Mouse (Mus musculus) embryonic facial prominence, embryonic 12.5 days (tissue): Measurements from ENCODE around the gene Tbx21. TPM values are rescaled to one million over a fixed set of nuclear protein-coding genes. Genes with fewer than 3 reads are reported as not detected.
A peak's percentile ranks its signal among the peaks of the same experiment; 100 is the strongest.

Source experiments
- ATAC-seq: fragments of 200-750 bp; cut with Nextera tagmentation; 2 replicates; pipeline ENCODE4 v1.8.0; 2017; ENCODE audit not compliant: insufficient number of reproducible peaks, insufficient read depth, low FRiP score, low TSS enrichment
- H3K27ac ChIP-seq: fragments of 300-500 bp; sonication (generic); 2 replicates; pipeline ENCODE4 v1.5.1; 2016; ENCODE audit warnings: mild to moderate bottlenecking
- H3K27me3 ChIP-seq: fragments of 300-500 bp; sonication (generic); 2 replicates; pipeline ENCODE4 v1.6.1; 2016; ENCODE audit warnings: mild to moderate bottlenecking, moderate library complexity
- H3K36me3 ChIP-seq: fragments of 300-500 bp; sonication (generic); 2 replicates; pipeline ENCODE4 v1.6.1; 2016; ENCODE audit warnings: mild to moderate bottlenecking
- H3K4me1 ChIP-seq: fragments of 300-500 bp; sonication (generic); 2 replicates; pipeline ENCODE4 v1.6.1; 2016
- H3K4me2 ChIP-seq: fragments of 300-500 bp; sonication (generic); replicated peaks from 2 replicates; pipeline ENCODE4 v1.6.1; 2016; ENCODE audit warnings: mild to moderate bottlenecking, moderate library complexity
- H3K4me3 ChIP-seq: fragments of 300-500 bp; sonication (generic); 2 replicates; pipeline ENCODE4 v1.5.1; 2016; ENCODE audit warnings: mild to moderate bottlenecking
- H3K9ac ChIP-seq: fragments of 300-500 bp; sonication (generic); 2 replicates; pipeline ENCODE4 v1.6.1; 2016; ENCODE audit warnings: mild to moderate bottlenecking, moderate library complexity
- H3K9me3 ChIP-seq: fragments of 300-500 bp; sonication (generic); 2 replicates; pipeline ENCODE4 v1.6.1; 2016; ENCODE audit warnings: mild to moderate bottlenecking, moderate library complexity
- WGBS: fragments of 180-500 bp; shearing (Covaris S2); methylation state at CpG from one replicate; pipeline ENCODE4 v1.1.7; 2016; 5-methylcytosine and 5-hydroxymethylcytosine counted together
- polyA plus RNA-seq: library from polyadenylated mRNA; unstranded; fragments of >200 nt; fragmentation: Nextera tagmentation; extraction: Ambion mirVana; gene quantifications from 2 replicates; pipeline ENCODE4 v1.2.1, GENCODE M21; 2016

The Tbx21 gene
- polyA plus RNA-seq, 1 experiment from 2014 or later, result 0.20 TPM

DNA sequence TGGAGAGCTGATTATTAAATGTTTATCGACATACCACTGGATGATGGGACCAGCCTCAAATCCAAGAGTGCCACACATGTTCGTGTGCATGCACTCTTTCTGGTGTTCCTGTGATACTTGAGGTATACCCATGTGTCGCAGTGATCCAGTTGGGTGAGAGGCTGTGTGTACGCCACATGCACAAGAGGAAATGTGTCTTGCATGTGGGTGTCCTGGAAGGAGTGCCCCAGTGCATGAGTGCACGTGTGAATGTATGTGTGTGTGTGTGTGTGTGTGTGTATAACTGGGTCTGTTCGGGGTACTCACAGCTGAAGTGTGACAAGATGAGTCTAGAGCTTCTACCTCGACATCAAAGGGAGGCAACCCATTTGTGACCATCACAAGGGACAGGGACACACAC is 15.2 kb upstream of the Tbx21 start:
- Histone ChIP-seq H3K4me1 (0 out of 2 replicates have a peak, but pooled peaks cover 9% of the 10 kb centered on the region), H3K9me3 (no peaks in the 10 kb centered on the region), H3K4me2 (no peak overlapping the region), H3K27ac (no peak overlapping the region), H3K4me3 (no peak overlapping the region), H3K36me3 (no peaks in the 10 kb centered on the region), H3K27me3 (peaks cover 7% of the 10 kb centered on the region; the same call in 1 of the 2 replicates), H3K9ac (no peak overlapping the region)
- no peak for ATAC-seq
- WGBS, result 83% methylated on average over 7 of the region's 7 CpGs

DNA sequence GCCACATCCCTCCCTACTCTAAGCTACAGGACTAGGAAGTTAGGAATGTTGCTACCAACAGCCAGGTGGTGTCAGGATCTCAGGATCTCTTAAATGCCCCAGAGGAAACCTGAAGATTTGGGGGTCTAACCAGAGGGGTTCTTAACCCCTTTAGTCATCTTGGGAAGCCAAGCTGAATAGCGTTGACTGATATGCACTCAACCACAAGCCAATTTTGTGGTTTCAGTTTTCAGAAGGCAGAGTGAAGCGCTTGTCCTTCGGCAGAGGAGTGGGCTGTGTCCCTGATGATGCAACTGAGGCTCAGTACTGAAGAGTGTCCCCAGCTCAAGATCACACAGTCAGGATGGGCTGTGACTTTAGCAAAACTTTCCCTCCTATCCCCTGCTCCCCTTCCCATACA is 13.8 kb upstream of the Tbx21 start:
- 51% methylated on average over 3 of the region's 3 CpGs for WGBS

DNA sequence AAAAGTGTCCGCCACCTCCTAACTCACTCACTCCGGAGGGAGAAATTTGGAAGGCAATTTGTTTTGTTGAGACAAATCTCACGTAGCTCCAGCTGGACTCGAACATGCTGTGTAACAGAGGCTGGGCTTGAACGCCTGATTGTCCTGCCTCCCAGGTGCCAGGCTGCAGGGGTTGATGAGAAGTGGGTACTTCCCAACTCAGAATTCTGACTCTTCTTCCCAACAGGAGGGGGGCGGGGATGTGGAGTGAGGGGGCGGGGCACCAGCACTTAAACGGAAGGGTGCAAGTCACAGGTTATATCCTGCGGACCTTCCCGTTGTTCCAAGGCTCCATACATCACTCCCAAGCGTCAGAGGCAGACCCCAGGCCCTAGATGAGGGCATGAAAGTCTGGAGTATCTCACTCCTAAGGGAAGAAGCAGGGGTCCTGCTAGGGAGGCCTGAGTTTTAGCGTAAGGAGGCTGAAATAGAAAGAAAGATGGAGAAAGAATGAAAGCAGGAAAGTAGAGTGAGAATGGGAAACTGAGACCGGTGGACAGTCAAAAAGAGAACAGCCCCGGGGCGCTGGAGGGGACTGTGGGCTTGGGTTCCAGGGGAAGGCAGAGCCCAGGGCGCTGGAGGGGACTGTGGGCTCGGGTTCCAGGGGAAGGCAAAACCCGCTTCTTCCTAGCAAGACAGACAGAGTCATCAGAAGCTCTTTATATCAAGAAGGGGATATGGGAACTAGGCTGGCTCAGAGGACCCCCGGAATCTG is 12.5 kb upstream of the Tbx21 start:
- no peaks in the 10 kb centered on the region for H3K36me3 ChIP-seq
- peak overlapping the region; percentile 52; the same call in 1 of the 2 replicates for H3K9ac ChIP-seq
- H3K4me1 ChIP-seq, result peaks cover 22% of the 10 kb centered on the region
- H3K4me2 ChIP-seq, result peak overlapping the region; percentile 81
- peaks cover 3% of the 10 kb centered on the region; the same call in 1 of the 2 replicates for H3K27me3 ChIP-seq
- 14% methylated on average over 19 of the region's 19 CpGs for WGBS
- H3K27ac ChIP-seq, result no peak overlapping the region
- ATAC-seq, result no peak
- peak overlapping the region; percentile 48 for H3K4me3 ChIP-seq
- H3K9me3 ChIP-seq, result no peaks in the 10 kb centered on the region

More for the DNA sequence above, 13.8 kb upstream of the Tbx21 start:
- no peak overlapping the region for H3K4me2 ChIP-seq
- H3K4me1 ChIP-seq, result 0 out of 2 replicates have a peak, but pooled peaks cover 14% of the 10 kb centered on the region
- no peaks in the 10 kb centered on the region for H3K36me3 ChIP-seq
- H3K27ac ChIP-seq, result no peak overlapping the region
- H3K9me3 ChIP-seq, result no peaks in the 10 kb centered on the region
- peaks cover 3% of the 10 kb centered on the region; the same call in 1 of the 2 replicates for H3K27me3 ChIP-seq
- H3K4me3 ChIP-seq, result no peak overlapping the region
- H3K9ac ChIP-seq, result no peak overlapping the region
- ATAC-seq, result no peak

DNA sequence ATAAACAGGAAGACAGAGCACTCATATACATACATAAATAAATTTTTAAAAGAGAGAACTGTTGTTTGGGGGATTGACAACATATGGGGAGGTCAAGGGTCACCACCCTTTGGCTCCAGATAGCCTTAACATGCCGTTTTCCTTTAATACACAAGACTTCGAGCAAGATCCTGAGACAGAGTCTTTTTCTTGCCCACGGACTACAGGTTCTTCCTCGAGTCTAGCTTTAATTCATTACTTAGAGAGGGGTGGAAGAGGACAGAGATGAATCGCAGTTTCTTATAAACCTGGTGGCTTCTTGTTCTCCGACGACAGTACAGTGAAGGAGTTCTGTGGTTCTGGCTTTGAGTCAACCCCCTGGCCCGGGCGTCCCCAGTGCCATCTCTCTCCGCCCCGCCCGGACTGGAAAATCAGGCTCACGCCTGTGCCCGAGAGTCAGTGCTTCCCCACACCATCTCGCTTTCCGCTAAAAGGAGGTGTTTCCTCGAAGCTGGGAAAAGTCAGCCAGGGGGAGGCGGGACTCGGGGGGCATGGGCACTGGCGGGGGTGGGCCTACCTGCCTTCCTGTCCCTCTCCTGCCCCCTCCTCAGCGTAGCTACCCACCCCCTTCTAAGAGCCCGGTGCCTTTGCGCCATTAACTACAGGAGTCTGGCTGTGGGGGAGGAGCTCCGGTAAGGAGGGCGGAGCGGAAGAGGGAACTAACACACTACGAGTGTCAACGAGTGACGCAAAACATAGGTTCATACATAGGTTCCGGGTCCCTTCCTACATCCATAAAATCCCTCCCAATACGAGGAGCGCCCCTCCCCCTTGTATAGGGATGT is 11.7 kb upstream of the Tbx21 start:
- Histone ChIP-seq H3K4me3 (peak overlapping the region; percentile 48), H3K4me1 (peaks cover 22% of the 10 kb centered on the region), H3K9me3 (no peaks in the 10 kb centered on the region), H3K4me2 (peak overlapping the region; percentile 81), H3K9ac (peak overlapping the region; percentile 52; the same call in 1 of the 2 replicates), H3K27me3 (peaks cover 3% of the 10 kb centered on the region; the same call in 1 of the 2 replicates), H3K27ac (no peak overlapping the region), H3K36me3 (no peaks in the 10 kb centered on the region)
- no peak for ATAC-seq
- 1% methylated on average over 32 of the region's 32 CpGs for WGBS

DNA sequence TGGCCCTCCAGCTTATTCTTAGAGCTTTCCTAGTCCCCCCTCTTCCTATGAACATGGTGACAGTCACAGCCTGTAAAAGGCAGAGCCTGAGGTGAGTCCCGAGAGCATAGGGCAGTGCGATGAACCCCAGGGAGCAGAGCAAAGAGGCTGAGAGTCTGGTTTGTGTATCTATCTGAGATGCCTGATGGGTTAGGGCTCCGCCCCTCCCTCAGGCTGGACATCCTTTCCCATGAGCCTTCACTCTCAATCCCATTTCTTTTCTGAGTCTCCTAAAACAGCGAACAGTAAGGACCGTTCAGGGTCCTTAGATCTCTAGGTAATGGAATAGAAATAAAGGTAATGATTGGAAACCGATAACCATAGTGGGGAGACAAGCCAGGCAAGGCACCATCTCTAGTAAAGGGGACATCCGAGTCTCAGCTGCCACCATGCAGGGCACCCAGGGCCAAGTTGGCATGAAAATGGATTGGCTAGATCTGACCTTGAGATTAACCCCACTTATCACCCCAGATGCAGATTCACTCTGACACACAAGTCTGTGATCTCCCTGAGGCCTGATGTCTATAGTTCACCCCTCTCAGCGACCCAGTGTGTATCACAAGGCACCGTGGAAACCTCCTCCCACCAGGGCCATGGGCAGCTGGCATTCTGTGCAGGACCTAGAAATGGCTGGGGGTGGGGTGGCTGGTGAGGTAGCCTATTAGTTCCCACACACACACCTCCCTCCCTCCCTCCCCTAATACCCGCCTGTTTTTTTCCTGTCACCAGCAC is 9.3 kb upstream of the Tbx21 start:
- Histone ChIP-seq H3K4me1 (peaks cover 31% of the 10 kb centered on the region), H3K9me3 (no peaks in the 10 kb centered on the region), H3K9ac (no peak overlapping the region), H3K4me2 (no peak overlapping the region), H3K36me3 (no peaks in the 10 kb centered on the region), H3K27ac (no peak overlapping the region), H3K4me3 (no peak overlapping the region), H3K27me3 (no peaks in the 10 kb centered on the region; the same call in 1 of the 2 replicates)
- WGBS, result 55% methylated on average over 10 of the region's 10 CpGs
- ATAC-seq, result no peak

DNA sequence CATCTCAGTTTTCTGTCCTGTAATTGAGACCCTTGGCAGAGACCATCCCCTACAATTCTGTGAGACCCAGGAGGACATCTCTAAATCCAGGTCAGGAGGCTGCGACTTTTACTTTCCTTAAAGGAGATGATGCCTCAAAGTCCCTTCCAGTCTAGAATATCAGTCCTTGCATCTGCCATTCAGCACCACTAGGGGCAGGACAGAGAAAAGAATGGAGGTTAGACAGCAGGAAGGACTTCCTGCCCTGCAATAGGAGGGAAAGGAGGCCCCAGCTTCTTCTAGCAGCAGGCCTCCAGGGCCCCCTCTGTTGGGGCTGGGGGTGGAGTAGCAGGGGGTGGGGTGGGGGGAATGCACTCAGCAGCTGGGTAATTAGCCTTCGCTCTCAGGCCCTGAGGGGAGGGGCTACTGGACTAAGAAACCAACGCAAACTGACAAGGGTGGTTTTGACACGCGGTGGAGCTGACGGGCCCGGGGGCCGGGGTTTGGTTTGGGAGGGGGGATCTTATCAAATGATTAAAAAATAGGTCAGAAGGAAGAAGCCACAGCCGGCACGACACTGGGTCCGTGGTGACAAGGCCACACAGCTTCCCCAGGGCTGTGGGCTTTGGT is 8.3 kb upstream of the Tbx21 start:
- H3K27me3 ChIP-seq, result peaks cover 8% of the 10 kb centered on the region
- WGBS, result 8% methylated on average over 11 of the region's 11 CpGs
- no peak overlapping the region for H3K9ac ChIP-seq
- H3K4me2 ChIP-seq, result no peak overlapping the region
- H3K4me1 ChIP-seq, result peaks cover 31% of the 10 kb centered on the region
- no peak overlapping the region for H3K4me3 ChIP-seq
- H3K27ac ChIP-seq, result no peak overlapping the region
- H3K9me3 ChIP-seq, result no peaks in the 10 kb centered on the region
- no peak for ATAC-seq
- no peaks in the 10 kb centered on the region for H3K36me3 ChIP-seq

DNA sequence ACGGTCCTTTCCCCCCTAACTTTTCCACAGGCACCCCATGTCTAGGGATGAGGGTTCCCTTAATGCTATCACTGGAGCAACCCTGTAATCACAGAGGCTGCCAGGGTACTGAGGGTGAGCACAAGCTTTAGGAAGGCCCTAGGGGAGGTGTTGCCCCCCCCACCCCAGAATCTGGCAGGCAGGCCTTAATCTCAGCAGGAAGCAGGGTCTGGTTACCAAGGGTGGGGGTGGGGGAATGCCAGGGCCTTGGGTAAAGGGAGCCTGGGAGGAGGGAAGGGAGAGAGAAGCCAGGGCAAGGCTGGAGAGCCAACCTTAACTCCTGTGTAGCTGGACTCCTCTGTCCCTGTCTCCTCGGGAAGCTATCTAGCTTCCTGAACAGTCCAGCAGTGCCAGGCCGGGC is 5.5 kb upstream of the Tbx21 start:
- no peaks in the 10 kb centered on the region for H3K36me3 ChIP-seq
- H3K4me2 ChIP-seq, result no peak overlapping the region
- no peak overlapping the region for H3K27ac ChIP-seq
- H3K4me1 ChIP-seq, result peaks cover 22% of the 10 kb centered on the region
- no peaks in the 10 kb centered on the region for H3K9me3 ChIP-seq
- H3K27me3 ChIP-seq, result peaks cover 32% of the 10 kb centered on the region
- no peak overlapping the region for H3K4me3 ChIP-seq
- H3K9ac ChIP-seq, result no peak overlapping the region
- 52% methylated on average over 3 of the region's 3 CpGs for WGBS
- peak; percentile 2; the same call in 1 of the 2 replicates for ATAC-seq

DNA sequence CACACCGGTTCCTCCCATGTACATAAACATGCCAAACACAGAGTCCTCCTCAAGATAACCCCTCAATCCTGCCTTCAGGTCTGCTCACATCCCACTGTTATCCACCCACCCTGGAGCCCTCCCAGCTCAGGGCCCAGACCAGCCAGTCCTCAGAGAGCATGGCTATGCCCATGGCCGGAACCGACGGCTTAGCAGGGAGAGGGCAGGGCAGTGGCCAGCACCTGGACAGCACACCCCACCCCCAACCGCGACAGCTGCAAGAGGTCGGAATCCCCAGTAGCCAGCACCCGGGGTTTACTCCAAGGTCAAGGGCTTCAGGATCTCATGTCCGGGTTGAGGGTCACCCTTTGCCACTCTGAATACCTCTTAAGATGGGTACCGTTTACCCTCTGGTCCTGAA is 5.1 kb upstream of the Tbx21 start:
- Histone ChIP-seq H3K36me3 (no peaks in the 10 kb centered on the region), H3K9ac (no peak overlapping the region), H3K4me2 (no peak overlapping the region), H3K9me3 (no peaks in the 10 kb centered on the region), H3K27ac (no peak overlapping the region), H3K27me3 (peaks cover 36% of the 10 kb centered on the region), H3K4me1 (peaks cover 23% of the 10 kb centered on the region), H3K4me3 (no peak overlapping the region)
- WGBS, result 31% methylated on average over 10 of the region's 10 CpGs
- ATAC-seq, result no peak

DNA sequence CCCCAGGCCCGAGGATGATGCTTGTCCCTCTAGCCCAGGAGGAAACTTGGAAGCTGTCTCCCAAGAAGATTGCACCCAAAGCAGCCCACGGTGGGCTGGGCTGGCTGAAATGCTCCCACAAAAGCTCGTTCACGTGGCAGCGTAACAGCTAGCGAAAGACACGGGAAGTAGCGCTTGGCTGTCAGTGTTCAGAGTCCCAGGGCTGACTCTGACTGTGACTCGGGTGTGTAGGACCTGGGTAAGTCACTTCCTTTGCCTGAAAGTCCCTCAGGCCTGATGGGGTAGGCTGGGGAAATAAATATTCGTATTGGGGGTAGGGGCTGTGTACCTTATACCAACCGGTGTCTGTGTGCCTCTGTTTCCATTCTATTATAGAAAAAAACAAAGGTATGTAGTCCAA is 666 bp upstream of the Tbx21 start:
- Histone ChIP-seq H3K27me3 (peaks cover 63% of the 10 kb centered on the region), H3K9ac (no peak overlapping the region), H3K4me2 (peak overlapping the region; percentile 83), H3K27ac (no peak overlapping the region), H3K9me3 (no peaks in the 10 kb centered on the region), H3K36me3 (no peaks in the 10 kb centered on the region), H3K4me1 (peaks cover 23% of the 10 kb centered on the region), H3K4me3 (peak overlapping the region; percentile 37)
- ATAC-seq, result no peak
- WGBS, result 7% methylated on average over 11 of the region's 11 CpGs

DNA sequence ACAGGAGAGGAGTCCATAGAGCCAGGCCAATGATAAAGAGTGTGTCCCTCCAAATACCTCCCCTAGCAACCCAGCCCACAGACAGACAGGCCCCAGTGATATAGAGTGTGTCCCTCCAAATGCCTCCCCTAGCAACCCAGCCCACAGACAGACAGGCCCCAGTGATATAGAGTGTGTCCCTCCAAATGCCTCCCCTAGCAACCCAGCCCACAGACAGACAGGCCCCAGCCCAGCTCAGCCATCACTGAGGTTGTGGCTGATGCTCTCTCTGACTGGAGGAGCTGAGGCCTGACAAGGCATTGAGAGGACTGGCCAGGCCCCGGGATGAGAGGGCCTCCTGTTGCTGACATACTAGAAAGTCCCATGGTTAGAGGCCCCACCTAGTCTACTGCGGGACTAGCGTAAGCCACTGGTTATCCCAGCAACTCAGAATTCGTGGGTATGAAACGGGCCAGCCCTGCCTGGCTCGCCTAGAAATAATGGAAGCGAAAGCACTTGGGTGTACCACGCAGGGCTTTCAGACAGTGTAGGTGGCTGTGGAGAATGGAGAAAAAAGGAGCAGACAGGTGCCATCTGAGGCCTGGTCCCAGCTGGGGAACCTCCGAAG is 2.5 kb downstream of the Tbx21 start:
- WGBS, result 81% methylated on average over 9 of the region's 9 CpGs
- Histone ChIP-seq H3K36me3 (no peaks in the 10 kb centered on the region), H3K4me1 (peaks cover 16% of the 10 kb centered on the region), H3K4me2 (no peak overlapping the region), H3K9ac (no peak overlapping the region), H3K27ac (no peak overlapping the region), H3K4me3 (no peak overlapping the region), H3K27me3 (peaks cover 49% of the 10 kb centered on the region), H3K9me3 (no peaks in the 10 kb centered on the region)
- 0 out of 2 replicates have a peak, but pooled peaks have one; percentile 15 for ATAC-seq

DNA sequence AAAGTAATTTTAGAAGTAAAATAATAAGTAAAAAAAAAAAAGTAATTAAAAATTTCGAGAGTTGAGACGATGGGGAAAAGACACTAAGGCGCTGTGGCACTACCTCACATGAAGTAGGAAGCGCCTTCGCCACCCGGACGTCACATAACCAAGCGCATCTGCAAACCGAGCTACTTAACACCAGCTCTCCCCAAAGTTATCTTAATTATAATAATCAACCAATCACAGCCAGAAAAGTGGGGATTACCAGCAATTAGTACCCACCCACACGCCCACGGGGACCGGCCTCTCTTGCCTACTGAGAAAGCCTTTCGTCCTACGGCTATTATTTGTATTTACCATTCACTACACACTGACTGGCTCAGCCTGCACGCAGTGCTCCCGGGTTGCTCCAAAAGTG is 6.2 kb downstream of the Tbx21 start:
- Histone ChIP-seq H3K4me3 (no peak overlapping the region), H3K9ac (no peak overlapping the region), H3K4me1 (peaks cover 6% of the 10 kb centered on the region), H3K36me3 (no peaks in the 10 kb centered on the region), H3K27ac (no peak overlapping the region), H3K27me3 (peaks cover 19% of the 10 kb centered on the region), H3K4me2 (no peak overlapping the region), H3K9me3 (no peaks in the 10 kb centered on the region)
- 80% methylated on average over 16 of the region's 16 CpGs for WGBS
- ATAC-seq, result no peak
